Mouse (Mus musculus) ES-E14 (cell line): ENCODE measurements around the gene Ubc. TPM values are rescaled to one million over a fixed set of nuclear protein-coding genes. Genes with fewer than 3 reads are reported as not detected.
"Not testable (repeated sequence)": the region's sequence is repeated elsewhere in the genome, so short reads cannot be mapped to it uniquely, and the experiment has no call there.

Source experiments
- DNase-seq: peaks from one replicate; pipeline ENCODE4 v3.0.0-alpha.2; 2013; ENCODE audit warnings: low read depth, low spot score
- H3K27ac ChIP-seq: 2 replicates; pipeline ENCODE4 v1.5.1; 2012; ENCODE audit warnings: low read depth, mild to moderate bottlenecking, low read length, moderate library complexity, mixed read lengths; ENCODE audit not compliant: poor library complexity, insufficient read depth, severe bottlenecking
- H3K36me3 ChIP-seq: 2 replicates; pipeline ENCODE4 v1.6.1; 2012; ENCODE audit warnings: mild to moderate bottlenecking, low read length, moderate library complexity, mixed read lengths; ENCODE audit not compliant: control insufficient read depth, poor library complexity, insufficient read depth, severe bottlenecking
- H3K4me1 ChIP-seq, 2 experiments: fragments of 150-350 bp in 1 of 2; sonication (generic) in 1 of 2; 2 replicates each; pipeline ENCODE4 v1.6.1; 2012; ENCODE audit warnings: low read length in 2 of 2, mild to moderate bottlenecking in 1 of 2, mixed read lengths in 1 of 2; ENCODE audit not compliant: control insufficient read depth in 2 of 2, insufficient read depth in 2 of 2, poor library complexity in 1 of 2
- H3K4me3 ChIP-seq, 2 experiments: fragments of 150-350 bp in 1 of 2; sonication (generic) in 1 of 2; 2 replicates each; pipeline ENCODE4 v1.5.1; 2012; ENCODE audit warnings: low read length in 2 of 2, low read depth in 1 of 2, mild to moderate bottlenecking in 1 of 2, mixed read lengths in 1 of 2; ENCODE audit not compliant: insufficient read depth in 1 of 2, poor library complexity in 1 of 2, severe bottlenecking in 1 of 2
- H3K9ac ChIP-seq: 2 replicates; pipeline ENCODE4 v1.6.1; 2012; ENCODE audit warnings: low read depth, mild to moderate bottlenecking, low read length, mixed read lengths; ENCODE audit not compliant: poor library complexity, insufficient read depth, severe bottlenecking
- H3K9me3 ChIP-seq: fragments of 150-350 bp; sonication (generic); 2 replicates; pipeline ENCODE4 v1.6.1; 2012; ENCODE audit warnings: low read depth, mild to moderate bottlenecking, low read length; ENCODE audit not compliant: control insufficient read depth, insufficient read depth
- CHD2 ChIP-seq: IDR thresholded peaks from 2 replicates; pipeline ENCODE4 v1.6.1; 2014; ENCODE audit warnings: mild to moderate bottlenecking, low read depth, low read length, inconsistent platforms
- HCFC1 ChIP-seq: IDR thresholded peaks from 2 replicates; pipeline ENCODE4 v1.6.1; 2012; ENCODE audit warnings: low read length, inconsistent platforms, borderline replicate concordance; ENCODE audit not compliant: insufficient read depth
- MAFK ChIP-seq: IDR thresholded peaks from 2 replicates; pipeline ENCODE4 v1.6.1; 2014; ENCODE audit warnings: mild to moderate bottlenecking, low read depth, low read length, inconsistent platforms; ENCODE audit not compliant: insufficient read depth
- ZC3H11A ChIP-seq: IDR thresholded peaks from 2 replicates; pipeline ENCODE4 v1.6.1; 2012; ENCODE audit warnings: low read depth, mild to moderate bottlenecking, inconsistent platforms, low read length, borderline replicate concordance
- ZNF384 ChIP-seq: IDR thresholded peaks from 2 replicates; pipeline ENCODE4 v1.6.1; 2012; ENCODE audit warnings: low read depth, low read length, inconsistent platforms
- in situ Hi-C, 2 experiments: fragments of 600-800 bp; cut with MboI; formaldehyde crosslinking; loops; one replicate each; pipeline ENCODE4 v1.15.1; 2025; ENCODE audit warnings: low sequenced_read_pairs in 2 of 2, inconsistent platforms in 1 of 2; ENCODE audit not compliant: unreplicated experiment in 2 of 2
- total RNA-seq: library from RNA; depleted of rRNA; stranded (reverse); fragments of 300-350 nt; gene quantifications from 2 replicates; pipeline ENCODE4 v1.2.3, GENCODE M21; 2012

Ubc gene
- total RNA-seq, 1 experiment = 1,120 TPM

GRCm38 (mm10) chr5:125392618-125392976 is 2.6 kb upstream of the Ubc start:
- H3K4me3 ChIP-seq = peak overlapping the region; percentile 0 to 10; a peak in 1 of 4 replicates
- H3K9ac ChIP-seq = peak overlapping the region; percentile 64; the same call in 1 of the 2 replicates
- H3K9me3 ChIP-seq = no peaks in the 10 kb centered on the region
- peaks cover 3 to 7% of the 10 kb centered on the region in 2 experiments; a peak in 2 of 4 replicates for H3K4me1 ChIP-seq
- H3K27ac ChIP-seq = peak overlapping the region; percentile 98
- no peak for DNase-seq
- in situ Hi-C loops = no loop called here
- no peak for TF ChIP-seq ZNF384
- TF ChIP-seq MAFK = no peak
- TF ChIP-seq HCFC1 = no peak
- no peak for TF ChIP-seq ZC3H11A
- no peak for TF ChIP-seq CHD2
- peaks cover 12% of the 10 kb centered on the region for H3K36me3 ChIP-seq

GRCm38 (mm10) chr5:125392176-125392575 is 2.2 kb upstream of the Ubc start:
- H3K27ac ChIP-seq, H3K4me1 ChIP-seq, H3K4me3 ChIP-seq, DNase-seq, in situ Hi-C loops, H3K9me3 ChIP-seq, H3K9ac ChIP-seq: not testable (repeated sequence)
- peaks cover 12% of the 10 kb centered on the region for H3K36me3 ChIP-seq

GRCm38 (mm10) chr5:125391609-125392008 is 1.6 kb upstream of the Ubc start:
- no peak for TF ChIP-seq ZNF384
- TF ChIP-seq ZC3H11A = no peak
- no peak for TF ChIP-seq HCFC1
- no peak for TF ChIP-seq MAFK
- no peak for TF ChIP-seq CHD2
- peaks cover 3 to 7% of the 10 kb centered on the region in 2 experiments; a peak in 2 of 4 replicates for H3K4me1 ChIP-seq
- no peak overlapping the region for H3K4me3 ChIP-seq
- no peak for DNase-seq
- H3K27ac ChIP-seq = no peak overlapping the region; the same call in 1 of the 2 replicates
- H3K9me3 ChIP-seq = no peaks in the 10 kb centered on the region
- peaks cover 12% of the 10 kb centered on the region for H3K36me3 ChIP-seq
- in situ Hi-C loops = no loop called here
- no peak overlapping the region for H3K9ac ChIP-seq

GRCm38 (mm10) chr5:125390906-125391477 is 990 bp upstream of the Ubc start:
- no peak overlapping the region for H3K4me3 ChIP-seq
- H3K9ac ChIP-seq = no peak overlapping the region
- in situ Hi-C loops = no loop called here
- TF ChIP-seq CHD2 = no peak
- TF ChIP-seq MAFK = no peak
- no peak for TF ChIP-seq ZC3H11A
- TF ChIP-seq ZNF384 = no peak
- no peak for TF ChIP-seq HCFC1
- H3K9me3 ChIP-seq = no peaks in the 10 kb centered on the region
- no peak overlapping the region for H3K27ac ChIP-seq
- H3K4me1 ChIP-seq = peaks cover 3 to 7% of the 10 kb centered on the region in 2 experiments; a peak in 2 of 4 replicates
- DNase-seq = no peak
- H3K36me3 ChIP-seq = peaks cover 13% of the 10 kb centered on the region

GRCm38 (mm10) chr5:125389131-125389578 is 847 bp downstream of the Ubc start, which contains the start of gene Gm10382:
Gene Gm10382, plus strand, starts transcription at chr5:125389322.
- in situ Hi-C loops = no loop called here
- TF ChIP-seq ZC3H11A = no peak
- no peak for TF ChIP-seq CHD2
- no peak for TF ChIP-seq ZNF384
- TF ChIP-seq HCFC1 = no peak
- TF ChIP-seq MAFK = no peak

More at GRCm38 (mm10) chr5:125389131-125389578, 847 bp downstream of the Ubc start, which contains the start of gene Gm10382:
- H3K4me3 ChIP-seq = peak within 1 kb of the TSS; percentile 85 to 92
- no peaks in the 10 kb centered on the region for H3K9me3 ChIP-seq
- H3K36me3 ChIP-seq = peaks cover 23% of the 10 kb centered on the region
- H3K4me1 ChIP-seq = peaks cover 0 to 2% of the 10 kb centered on the region in 2 experiments; a peak in 2 of 4 replicates
- peak within 1 kb of the TSS; percentile 98 for H3K27ac ChIP-seq
- peak within 1 kb of the TSS; percentile 95 for H3K9ac ChIP-seq
- no peak for DNase-seq
